Mouse (Mus musculus) liver (tissue): Measurements from ENCODE around the gene H2-Ob.

Experiments used
- DNase-seq: peaks from one replicate; pipeline ENCODE4 v3.0.0-alpha.2; 2020; ENCODE audit warnings: mixed read lengths

Gene H2-Ob

GRCm38 (mm10) chr17:34238706-34239105 lies at the start of gene H2-Ob:
Gene H2-Ob (plus strand): TSS chr17:34238903.
- no peak for DNase-seq

- no peak for DNase-seq
These were observed 49.7 kb upstream of the H2-Ob start for GRCm38 (mm10) chr17:34188986-34189385.

GRCm38 (mm10) chr17:34192852-34193251 lies 45.9 kb upstream of the H2-Ob start:
- DNase-seq: no peak

- no peak for DNase-seq
These were observed 45.2 kb upstream of the H2-Ob start for GRCm38 (mm10) chr17:34193468-34193867.

- no peak for DNase-seq
These were observed 44.0 kb upstream of the H2-Ob start for GRCm38 (mm10) chr17:34194723-34195122.

GRCm38 (mm10) chr17:34196491-34196890 lies 42.2 kb upstream of the H2-Ob start:
- no peak for DNase-seq

GRCm38 (mm10) chr17:34196941-34197894 lies 41.5 kb upstream of the H2-Ob start, which contains the start of gene Psmb8:
Gene Psmb8 (plus strand): TSS chr17:34197721.
- DNase-seq: peak; percentile 67

GRCm38 (mm10) chr17:34197904-34198520 lies 40.7 kb upstream of the H2-Ob start:
- DNase-seq: peak; percentile 23

- no peak for DNase-seq
These were observed 40.2 kb upstream of the H2-Ob start for GRCm38 (mm10) chr17:34198521-34198912.

GRCm38 (mm10) chr17:34199050-34199619 lies 39.6 kb upstream of the H2-Ob start:
- no peak for DNase-seq

GRCm38 (mm10) chr17:34200047-34200446 lies 38.7 kb upstream of the H2-Ob start:
- no peak for DNase-seq

- no peak for DNase-seq
These were observed 37.8 kb upstream of the H2-Ob start for GRCm38 (mm10) chr17:34200772-34201505.

- DNase-seq: no peak
These were observed 37.1 kb upstream of the H2-Ob start for GRCm38 (mm10) chr17:34201506-34202055.

- no peak for DNase-seq
These were observed 35.8 kb upstream of the H2-Ob start for GRCm38 (mm10) chr17:34202760-34203442.

GRCm38 (mm10) chr17:34203444-34203843 lies 35.3 kb upstream of the H2-Ob start, which contains the start of gene Tap2:
Gene Tap2 (plus strand): TSS chr17:34203527.
- no peak for DNase-seq

GRCm38 (mm10) chr17:34204303-34205010 lies 34.2 kb upstream of the H2-Ob start:
- DNase-seq: peak; percentile 88

- DNase-seq: peak; percentile 18
These were observed 33.5 kb upstream of the H2-Ob start for GRCm38 (mm10) chr17:34205021-34205745.

- DNase-seq: peak; percentile 22
These were observed 32.9 kb upstream of the H2-Ob start for GRCm38 (mm10) chr17:34205746-34206176.

- DNase-seq: no peak
These were observed 32.0 kb upstream of the H2-Ob start for GRCm38 (mm10) chr17:34206731-34207130.

- DNase-seq: no peak
These were observed 31.2 kb upstream of the H2-Ob start for GRCm38 (mm10) chr17:34207456-34207855.
